Mouse (Mus musculus): ENCODE measurements at regions not wholly inside any gene's neighbourhood (a gene's known extent, or its start where the extent isn't known, plus 50 kb on each side); places are given as distances from the start of the nearest gene placed in this dataset.

DNA sequence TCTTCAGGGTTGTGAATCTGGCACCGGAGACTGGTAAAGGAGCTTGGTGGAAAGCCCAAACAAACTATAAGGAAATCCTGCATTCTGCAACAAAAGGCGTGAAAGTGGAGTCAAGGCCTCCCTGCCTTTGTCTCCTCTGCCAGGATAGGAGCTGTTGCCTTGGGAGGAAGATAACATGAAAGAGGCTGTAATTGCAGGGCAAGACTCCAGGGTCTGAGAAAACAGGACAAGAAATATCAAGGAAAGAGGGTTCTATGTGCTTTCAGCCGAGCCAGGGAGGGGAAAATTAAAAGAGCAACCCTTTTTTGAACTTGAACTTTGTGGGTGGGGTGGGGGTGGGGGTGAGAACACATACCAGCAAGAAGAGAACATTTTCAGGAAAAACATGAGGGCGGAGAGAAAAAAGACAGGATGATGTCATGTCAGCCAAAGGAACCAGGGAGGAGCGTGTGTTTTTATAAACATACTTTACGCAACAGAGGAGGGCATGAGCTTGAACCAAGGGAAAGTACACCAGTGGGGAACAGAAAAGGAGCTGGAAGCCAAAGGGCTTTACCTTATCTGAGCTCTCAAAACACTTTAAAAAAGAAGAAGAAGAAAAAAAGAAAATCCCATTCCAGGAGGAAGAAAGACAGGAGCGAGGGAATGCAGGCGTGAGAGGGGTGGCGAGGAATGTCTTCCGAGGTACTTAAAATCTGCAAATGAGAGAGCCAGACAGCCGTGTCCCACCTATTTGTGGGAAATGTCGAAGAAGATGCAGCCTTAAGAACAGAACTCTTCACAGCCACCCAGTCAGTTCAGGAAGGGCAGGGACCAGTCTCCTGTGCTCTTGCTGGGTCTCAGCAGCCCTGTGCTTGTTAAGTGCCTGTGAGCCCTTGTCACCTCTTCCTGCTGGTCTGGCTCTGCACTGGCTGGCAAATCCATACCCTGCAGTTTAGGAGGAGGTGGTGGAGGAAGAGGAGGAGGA, 66.2 kb upstream of the Irf2bp2 start:
- DNase-seq (ENCODE audit: low spot score) = peak; percentile 50

DNA sequence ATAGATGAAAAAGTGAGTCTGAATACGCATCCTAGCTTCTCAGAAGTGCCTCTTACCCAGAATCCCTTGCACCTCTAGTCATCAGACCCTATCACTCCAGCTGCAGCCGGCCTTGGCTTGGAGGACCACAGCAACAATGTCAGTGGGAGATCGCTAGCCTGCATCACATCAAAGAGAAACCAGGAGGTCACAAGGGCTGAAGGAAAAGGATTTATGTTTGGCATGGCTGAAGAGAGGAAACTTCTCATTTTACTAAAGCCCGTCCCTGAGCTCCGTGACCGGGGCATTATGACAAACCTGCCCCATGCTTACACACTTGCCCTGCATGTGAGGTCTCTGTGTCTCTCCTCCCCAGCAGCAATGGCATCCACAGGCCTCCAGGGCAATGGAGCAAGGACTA, 63.8 kb upstream of the Irf2bp2 start:
- DNase-seq (ENCODE audit: low spot score) = peak; percentile 46

DNA sequence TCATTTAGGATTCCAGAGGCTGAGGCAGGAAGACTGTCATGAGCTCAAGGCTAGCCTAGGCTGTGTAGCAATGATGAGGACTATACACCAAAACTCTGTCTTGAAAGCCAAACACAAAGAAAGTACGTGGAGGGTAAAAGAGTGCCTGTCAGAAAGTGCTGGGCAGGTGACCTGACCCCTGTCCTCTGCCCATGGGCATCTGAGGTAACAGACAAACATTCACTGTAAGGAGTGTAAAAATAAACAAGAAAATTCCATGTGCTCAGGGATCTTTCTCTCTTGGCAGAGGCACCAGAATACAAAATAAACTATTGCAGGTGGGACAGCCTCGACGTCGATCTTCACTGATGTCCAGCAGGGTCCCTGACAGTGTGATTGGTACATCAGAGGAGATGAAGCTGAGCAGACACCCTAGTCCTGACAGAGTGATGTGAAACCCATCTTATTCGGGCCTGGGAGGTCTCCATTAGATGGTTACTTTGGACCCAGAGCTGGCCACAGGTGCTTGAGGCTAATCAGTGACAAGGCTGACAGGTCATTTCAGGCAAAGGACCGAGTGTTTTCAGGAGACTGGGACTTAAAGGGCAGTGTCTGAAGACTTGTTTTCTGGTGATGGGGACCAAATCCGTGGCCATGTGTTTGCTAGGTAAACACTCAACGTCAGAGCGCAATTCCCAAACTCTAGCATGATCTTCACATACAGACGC, 62.9 kb upstream of the Irf2bp2 start:
- no peak for DNase-seq (ENCODE audit: low spot score)

- no peak for DNase-seq (ENCODE audit: low spot score)
These were observed 61.8 kb upstream of the Irf2bp2 start for GRCm38 (mm10) chr8:126655565-126655964.

GRCm38 (mm10) chr8:126654353-126654752, 60.6 kb upstream of the Irf2bp2 start:
- DNase-seq (ENCODE audit: low spot score) = no peak

DNA sequence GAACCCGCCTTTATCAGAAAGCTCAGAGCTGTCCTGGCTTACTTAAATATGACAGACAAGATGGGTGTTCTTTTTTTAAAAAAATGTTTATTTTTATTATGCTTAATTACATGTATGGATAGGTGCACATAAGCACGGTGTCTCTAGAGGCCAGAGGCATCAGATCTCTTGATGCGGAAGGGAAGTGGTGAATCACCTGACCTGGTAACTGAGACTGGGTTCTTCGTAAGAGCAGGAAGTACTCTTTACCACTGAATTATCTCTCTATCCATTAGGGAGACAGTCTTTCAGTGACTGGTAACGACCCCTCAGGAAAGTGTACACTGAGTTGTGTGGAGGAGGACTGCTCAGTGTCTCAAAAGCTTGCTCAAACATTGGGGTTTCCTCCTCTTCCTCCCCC, 58.4 kb upstream of the Irf2bp2 start:
- DNase-seq (ENCODE audit: low spot score) = no peak

GRCm38 (mm10) chr8:126650945-126651344, 57.2 kb upstream of the Irf2bp2 start:
- no peak for DNase-seq (ENCODE audit: low spot score)

- no peak for DNase-seq (ENCODE audit: low spot score)
These were observed 55.5 kb upstream of the Irf2bp2 start for GRCm38 (mm10) chr8:126649305-126649704.

- no peak for DNase-seq (ENCODE audit: low spot score)
These were observed 53.6 kb upstream of the Irf2bp2 start for GRCm38 (mm10) chr8:126647350-126647749.

DNA sequence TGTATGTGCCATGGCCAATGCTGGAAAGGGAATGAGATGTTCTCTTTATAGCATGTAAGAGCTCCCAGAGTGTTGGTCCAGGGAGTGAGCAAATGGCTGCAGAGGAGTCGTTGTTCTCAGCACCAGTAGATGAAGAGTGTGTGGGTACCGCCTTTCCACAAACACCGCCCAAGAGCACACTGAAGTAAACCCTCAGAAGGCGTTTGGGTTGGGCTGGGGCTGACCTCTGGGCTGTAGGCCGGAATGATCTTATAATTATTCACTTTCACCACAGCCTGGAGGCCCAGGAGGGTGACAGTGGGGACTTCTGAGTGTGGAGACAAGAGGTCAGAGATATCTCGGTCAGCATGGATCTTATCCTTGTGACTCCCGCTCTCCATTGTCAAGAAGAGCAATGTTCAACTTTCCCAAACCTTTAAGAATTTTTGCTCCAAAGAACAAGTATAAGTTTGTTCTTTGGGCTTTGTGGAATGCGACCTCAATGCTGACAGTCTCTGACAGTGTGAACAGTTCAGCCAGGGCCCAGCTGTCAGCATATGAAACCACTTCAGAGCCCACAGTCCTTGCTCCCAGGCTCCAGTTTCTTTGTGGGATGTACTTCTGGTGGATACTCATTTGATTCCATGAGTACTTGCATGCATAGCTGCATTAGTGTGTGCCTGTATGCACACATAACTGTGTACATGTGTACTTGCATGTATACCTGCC, 53.0 kb upstream of the Irf2bp2 start:
- DNase-seq (ENCODE audit: low spot score) = peak; percentile 23

GRCm38 (mm10) chr8:126644179-126644578, 50.4 kb upstream of the Irf2bp2 start:
- DNase-seq (ENCODE audit: low spot score) = peak; percentile 79
